Mouse (Mus musculus): ENCODE data around the gene Slc38a4. TPM values are rescaled to one million over a fixed set of nuclear protein-coding genes. Genes with fewer than 3 reads are reported as not detected.

The Slc38a4 gene
- polyA plus RNA-seq (2012; rRNA removed) (23.9 and 24.4 TPM in 2 replicates), polyA plus RNA-seq (2014; fragmentation: Nextera tagmentation; extraction: Ambion mirVana) (52.7 and 55.8 TPM in 2 replicates)

GRCm38 (mm10) chr15:97055794-97056193 is at the start of gene Slc38a4:
Gene Slc38a4 (minus strand): TSS chr15:97055956.
- WGBS (ENCODE audit: insufficient replicate concordance) = 44% methylated on average over 9 of the region's 9 CpGs
- no peak within 1 kb of the TSS for H3K27ac ChIP-seq
- DNase-seq (ENCODE audit: low read depth in 3 of 3, low spot score in 3 of 3) (no peak), ATAC-seq (ENCODE audit: insufficient read depth) (peak; percentile 33; the same call in 1 of the 2 replicates)
- TF ChIP-seq CTCF (IDR thresholded peaks at IDR 0.05; ENCODE audit: low read depth) = no peak
- no peak for TF ChIP-seq EP300 (IDR thresholded peaks at IDR 0.05; ENCODE audit: low read depth)
- peak within 1 kb of the TSS; percentile 36 for H3K4me2 ChIP-seq (ENCODE audit: low read depth)
- H3K9ac ChIP-seq (replicated peaks) = no peak within 1 kb of the TSS
- H3K27me3 ChIP-seq (ENCODE audit: control insufficient read depth, insufficient read depth, low read length) = peaks cover 13% of the 10 kb centered on the region
- no peaks in the 10 kb centered on the region; the same call in 1 of the 2 replicates for H3K9me3 ChIP-seq (ENCODE audit: control insufficient read depth, low read length)
- H3K4me3 ChIP-seq (ENCODE audit: insufficient read depth in 1 of 2, low read depth in 2 of 2, low read length in 2 of 2) = peak within 1 kb of the TSS; percentile 44 to 46
- no peaks in the 10 kb centered on the region for H3K36me3 ChIP-seq (replicated peaks; ENCODE audit: control insufficient read depth, insufficient read depth, low read depth)
- no peaks in the 10 kb centered on the region; a peak in 1 of 4 replicates for H3K4me1 ChIP-seq (replicated peaks; ENCODE audit: control insufficient read depth in 2 of 2, insufficient read depth in 2 of 2, low read length in 1 of 2)

- Histone ChIP-seq H3K9ac (replicated peaks) (no peak overlapping the region), H3K36me3 (replicated peaks; ENCODE audit: control insufficient read depth, insufficient read depth, low read depth) (no peaks in the 10 kb centered on the region), H3K4me3 (ENCODE audit: insufficient read depth in 1 of 2, low read depth in 2 of 2, low read length in 2 of 2) (no peak overlapping the region), H3K27ac (no peak overlapping the region), H3K4me2 (ENCODE audit: low read depth) (no peak overlapping the region), H3K4me1 (replicated peaks; ENCODE audit: control insufficient read depth in 2 of 2, insufficient read depth in 2 of 2, low read length in 1 of 2) (peaks cover 0 to 9% of the 10 kb centered on the region in 2 experiments; a peak in 2 of 4 replicates), H3K9me3 (ENCODE audit: control insufficient read depth, low read length) (no peaks in the 10 kb centered on the region), H3K27me3 (ENCODE audit: control insufficient read depth, insufficient read depth, low read length) (no peaks in the 10 kb centered on the region)
- WGBS (ENCODE audit: insufficient replicate concordance) = 34% methylated on average over 3 of the region's 3 CpGs
- TF ChIP-seq EP300 (IDR thresholded peaks at IDR 0.05; ENCODE audit: low read depth) (no peak), CTCF (IDR thresholded peaks at IDR 0.05; ENCODE audit: low read depth) (no peak)
- DNase-seq (ENCODE audit: low read depth in 3 of 3, low spot score in 3 of 3) (no peak), ATAC-seq (ENCODE audit: insufficient read depth) (no peak)
Observed at GRCm38 (mm10) chr15:97104889-97105391, 49.2 kb upstream of the Slc38a4 start.

GRCm38 (mm10) chr15:97104048-97104447 is 48.3 kb upstream of the Slc38a4 start:
- Histone ChIP-seq H3K9ac (replicated peaks) (no peak overlapping the region), H3K27ac (no peak overlapping the region), H3K4me2 (ENCODE audit: low read depth) (no peak overlapping the region), H3K4me3 (ENCODE audit: insufficient read depth in 1 of 2, low read depth in 2 of 2, low read length in 2 of 2) (no peak overlapping the region), H3K27me3 (ENCODE audit: control insufficient read depth, insufficient read depth, low read length) (no peaks in the 10 kb centered on the region), H3K36me3 (replicated peaks; ENCODE audit: control insufficient read depth, insufficient read depth, low read depth) (no peaks in the 10 kb centered on the region), H3K4me1 (replicated peaks; ENCODE audit: control insufficient read depth in 2 of 2, insufficient read depth in 2 of 2, low read length in 1 of 2) (peaks cover 0 to 9% of the 10 kb centered on the region in 2 experiments; a peak in 2 of 4 replicates), H3K9me3 (ENCODE audit: control insufficient read depth, low read length) (no peaks in the 10 kb centered on the region)
- WGBS (ENCODE audit: insufficient replicate concordance) = 60% methylated on average over 3 of the region's 3 CpGs
- DNase-seq (ENCODE audit: low read depth in 3 of 3, low spot score in 3 of 3) (no peak), ATAC-seq (ENCODE audit: insufficient read depth) (no peak)
- TF ChIP-seq CTCF (IDR thresholded peaks at IDR 0.05; ENCODE audit: low read depth) = no peak
- no peak for TF ChIP-seq EP300 (IDR thresholded peaks at IDR 0.05; ENCODE audit: low read depth)

GRCm38 (mm10) chr15:97102811-97103210 is 47.1 kb upstream of the Slc38a4 start:
- Histone ChIP-seq H3K27me3 (ENCODE audit: control insufficient read depth, insufficient read depth, low read length) (no peaks in the 10 kb centered on the region), H3K27ac (no peak overlapping the region), H3K4me3 (ENCODE audit: insufficient read depth in 1 of 2, low read depth in 2 of 2, low read length in 2 of 2) (no peak overlapping the region), H3K4me2 (ENCODE audit: low read depth) (no peak overlapping the region), H3K36me3 (replicated peaks; ENCODE audit: control insufficient read depth, insufficient read depth, low read depth) (no peaks in the 10 kb centered on the region), H3K9ac (replicated peaks) (no peak overlapping the region), H3K4me1 (replicated peaks; ENCODE audit: control insufficient read depth in 2 of 2, insufficient read depth in 2 of 2, low read length in 1 of 2) (peaks cover 0 to 9% of the 10 kb centered on the region in 2 experiments; a peak in 2 of 4 replicates), H3K9me3 (ENCODE audit: control insufficient read depth, low read length) (no peaks in the 10 kb centered on the region)
- ATAC-seq (ENCODE audit: insufficient read depth) (no peak), DNase-seq (ENCODE audit: low read depth in 3 of 3, low spot score in 3 of 3) (no peak)
- TF ChIP-seq CTCF (IDR thresholded peaks at IDR 0.05; ENCODE audit: low read depth) (no peak), EP300 (IDR thresholded peaks at IDR 0.05; ENCODE audit: low read depth) (no peak)
- WGBS (ENCODE audit: insufficient replicate concordance) = 49% methylated on average over 10 of the region's 10 CpGs

- Histone ChIP-seq H3K36me3 (replicated peaks; ENCODE audit: control insufficient read depth, insufficient read depth, low read depth) (no peaks in the 10 kb centered on the region), H3K27ac (no peak overlapping the region), H3K4me1 (replicated peaks; ENCODE audit: control insufficient read depth in 2 of 2, insufficient read depth in 2 of 2, low read length in 1 of 2) (peaks cover 0 to 9% of the 10 kb centered on the region in 2 experiments; a peak in 2 of 4 replicates), H3K4me3 (ENCODE audit: insufficient read depth in 1 of 2, low read depth in 2 of 2, low read length in 2 of 2) (no peak overlapping the region), H3K27me3 (ENCODE audit: control insufficient read depth, insufficient read depth, low read length) (no peaks in the 10 kb centered on the region), H3K9ac (replicated peaks) (no peak overlapping the region), H3K9me3 (ENCODE audit: control insufficient read depth, low read length) (no peaks in the 10 kb centered on the region), H3K4me2 (ENCODE audit: low read depth) (no peak overlapping the region)
- TF ChIP-seq CTCF (IDR thresholded peaks at IDR 0.05; ENCODE audit: low read depth) (no peak), EP300 (IDR thresholded peaks at IDR 0.05; ENCODE audit: low read depth) (no peak)
- DNase-seq (ENCODE audit: low read depth in 3 of 3, low spot score in 3 of 3) = no peak
- ATAC-seq (ENCODE audit: insufficient read depth) = no peak
- 67% methylated on average over 5 of the region's 5 CpGs for WGBS (ENCODE audit: insufficient replicate concordance)
Observed at GRCm38 (mm10) chr15:97102181-97102580, 46.4 kb upstream of the Slc38a4 start.

All from liver, embryonic 14.5 days (tissue).